Mouse (Mus musculus) kidney, postnatal 14 days (tissue): Measurements from ENCODE around the gene Tfap2e.

Source experiments
- DNase-seq: peaks from one replicate; pipeline ENCODE4 v3.0.0; 2022; ENCODE audit warnings: mixed read lengths

The Tfap2e gene

DNA sequence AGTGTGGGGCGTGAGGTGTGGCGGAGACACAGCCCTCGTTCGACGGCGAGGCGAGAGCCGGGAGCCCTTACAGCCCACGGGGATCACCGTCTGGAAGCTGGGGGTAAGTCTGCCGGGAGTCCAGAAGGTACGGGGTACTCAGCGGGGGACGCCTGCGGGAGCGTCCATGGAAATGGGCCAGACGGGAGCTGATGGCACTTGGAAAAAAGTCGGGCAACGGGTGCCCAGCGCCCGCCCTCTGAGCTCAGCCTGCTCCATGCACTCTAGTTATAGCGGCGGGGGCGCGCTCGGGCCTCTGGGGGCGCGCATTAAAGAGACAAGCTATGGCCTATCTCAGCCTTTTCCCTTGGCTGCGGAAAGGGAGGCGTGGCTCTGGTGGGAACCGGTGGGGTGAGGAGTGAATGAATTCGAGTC lies at the start of gene Tfap2e:
Gene Tfap2e (minus strand): TSS at position 240 of the 414 bp plus-strand sequence.
- DNase-seq, result peak; percentile 51

DNA sequence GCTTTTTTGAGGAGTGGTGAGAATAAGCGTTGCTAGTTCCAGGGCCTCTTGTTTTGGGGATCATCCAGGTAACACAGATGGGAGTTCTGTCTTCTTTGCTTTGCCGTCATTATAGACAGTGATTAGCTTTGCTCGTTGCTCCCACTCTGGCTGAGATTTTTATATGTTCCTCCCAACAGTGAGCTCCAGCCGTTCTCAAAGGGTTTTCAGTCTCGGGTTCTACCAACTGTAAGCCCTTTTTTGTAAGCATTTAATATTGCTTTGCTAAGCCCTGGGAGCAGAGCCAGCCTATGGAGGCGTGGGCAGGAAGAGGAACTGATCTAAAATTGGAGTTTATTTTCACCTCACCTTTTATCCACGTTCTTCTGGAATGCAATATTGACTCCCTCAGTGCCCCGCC lies 47.0 kb upstream of the Tfap2e start:
- no peak for DNase-seq

DNA sequence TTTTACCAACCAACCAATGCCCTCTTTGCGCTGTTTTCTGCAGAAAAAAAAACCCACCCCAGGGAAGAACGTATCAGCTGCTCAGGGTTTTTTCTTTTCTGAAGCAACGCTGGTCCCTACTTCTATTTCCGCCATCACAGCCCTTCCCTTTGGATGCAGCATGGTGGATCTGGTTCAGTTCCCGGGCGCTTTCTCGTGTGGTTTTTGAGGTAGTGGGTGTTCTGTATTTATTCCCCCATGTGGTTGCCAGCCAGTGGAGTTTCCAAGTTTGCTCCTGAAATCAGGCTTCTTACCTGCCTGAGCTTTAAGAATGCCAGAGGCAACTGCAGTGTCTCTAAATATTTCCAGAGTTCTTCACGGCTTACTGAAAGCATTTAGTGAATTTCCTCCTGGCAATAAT lies 46.5 kb upstream of the Tfap2e start:
- DNase-seq, result no peak

DNA sequence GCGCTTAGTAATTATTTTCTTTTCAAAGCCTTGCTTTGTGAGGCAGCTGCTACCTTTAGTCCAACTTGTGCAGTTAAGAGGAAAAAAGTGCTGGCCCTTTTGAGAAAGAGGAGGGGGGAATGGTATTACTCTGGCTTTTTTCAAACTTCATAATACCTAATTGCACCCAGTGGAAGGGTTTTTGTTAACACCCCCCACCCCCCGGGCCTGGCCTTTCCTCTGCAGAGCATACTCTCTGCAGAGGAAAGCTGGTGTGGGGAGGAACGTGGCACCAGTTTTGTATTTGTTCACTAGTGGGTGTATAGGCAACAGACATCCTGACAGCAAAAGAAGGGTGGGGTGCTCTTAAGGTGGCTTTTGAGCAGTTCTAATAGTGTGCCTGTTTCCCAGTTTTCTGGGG lies 45.8 kb upstream of the Tfap2e start:
- DNase-seq, result no peak

DNA sequence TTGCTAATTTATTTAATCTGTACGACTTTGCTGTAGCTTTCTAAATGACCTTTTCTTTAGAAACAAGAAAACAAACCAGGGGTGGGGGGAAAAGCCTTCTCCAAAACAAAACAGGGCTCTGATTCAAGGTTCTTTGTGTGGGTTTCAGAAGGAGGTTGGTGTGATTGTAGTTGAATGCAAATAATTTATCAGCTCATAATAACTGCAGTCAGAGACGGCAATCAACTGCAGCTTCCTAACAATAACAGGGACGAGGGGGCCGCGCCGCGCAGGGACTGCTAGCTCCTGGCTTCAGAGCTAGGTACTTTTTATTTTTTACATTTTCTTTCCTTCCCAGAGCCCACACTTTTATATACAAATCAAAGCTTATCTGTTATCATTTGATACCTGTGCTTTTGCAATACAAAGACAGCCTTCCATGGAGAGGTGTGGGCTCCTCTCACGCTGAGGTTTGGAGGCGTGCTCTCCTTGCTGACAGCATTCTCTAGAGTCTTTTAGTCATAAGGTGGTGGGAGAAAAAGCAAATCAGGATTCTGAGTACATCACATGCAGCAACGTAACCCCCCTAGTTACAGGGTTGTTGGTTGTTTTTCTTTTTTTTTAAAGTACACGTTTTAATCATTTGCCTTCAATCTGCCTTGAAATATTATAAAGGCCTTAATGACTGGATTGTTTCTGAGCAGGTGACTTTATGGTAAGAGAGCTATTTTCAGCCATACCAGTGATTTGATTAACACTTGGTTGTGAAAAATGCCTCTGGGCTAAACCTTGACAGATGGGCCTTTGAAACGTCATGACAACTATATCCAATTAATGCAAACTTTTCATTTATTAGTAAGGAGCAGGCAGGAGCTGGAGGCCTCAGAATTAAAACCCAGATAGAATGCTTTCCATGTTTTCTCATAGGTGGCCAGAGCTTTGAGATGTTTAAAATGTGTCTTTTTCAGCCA lies 44.1 kb upstream of the Tfap2e start:
- DNase-seq, result no peak

DNA sequence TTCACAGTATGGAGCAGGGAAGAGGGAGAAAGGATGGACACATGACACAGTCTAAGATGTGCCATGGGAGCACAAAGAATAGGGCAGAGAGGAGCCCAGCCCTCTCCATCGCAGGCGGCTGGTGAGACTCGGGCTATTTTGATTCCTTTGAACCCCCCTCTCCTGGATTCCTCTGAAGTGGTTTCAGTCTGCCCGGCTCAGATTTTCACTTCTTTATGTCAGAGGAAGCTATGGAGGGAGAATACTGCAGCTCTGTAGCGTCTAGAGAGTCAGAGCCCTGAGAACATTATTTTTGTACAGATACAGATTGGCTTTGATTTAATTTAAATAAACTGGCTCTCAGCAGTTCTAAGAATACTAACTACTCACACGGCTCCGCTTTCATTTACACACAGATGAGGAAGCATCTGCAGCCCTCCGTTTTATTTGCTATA lies 43.1 kb upstream of the Tfap2e start:
- no peak for DNase-seq

DNA sequence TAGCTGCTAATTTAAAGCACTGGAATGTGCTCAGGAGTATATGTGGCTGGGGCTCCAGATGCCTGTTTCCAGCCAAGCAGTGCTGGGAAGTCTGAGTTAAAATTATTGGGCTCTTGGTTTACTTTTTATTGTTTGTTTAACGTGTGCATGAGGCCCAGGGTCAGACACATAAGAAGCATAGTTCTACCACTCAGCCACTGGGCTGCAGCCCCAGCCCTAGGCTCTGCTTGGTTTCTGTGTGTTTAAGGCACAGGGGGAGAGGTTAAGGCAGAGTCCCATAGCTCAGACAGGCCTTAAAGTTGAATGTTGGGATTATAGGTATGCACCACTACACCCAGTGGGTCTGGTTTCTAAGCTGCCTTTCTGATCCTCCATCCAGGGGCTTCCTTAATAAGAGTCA lies 39.1 kb upstream of the Tfap2e start:
- no peak for DNase-seq

DNA sequence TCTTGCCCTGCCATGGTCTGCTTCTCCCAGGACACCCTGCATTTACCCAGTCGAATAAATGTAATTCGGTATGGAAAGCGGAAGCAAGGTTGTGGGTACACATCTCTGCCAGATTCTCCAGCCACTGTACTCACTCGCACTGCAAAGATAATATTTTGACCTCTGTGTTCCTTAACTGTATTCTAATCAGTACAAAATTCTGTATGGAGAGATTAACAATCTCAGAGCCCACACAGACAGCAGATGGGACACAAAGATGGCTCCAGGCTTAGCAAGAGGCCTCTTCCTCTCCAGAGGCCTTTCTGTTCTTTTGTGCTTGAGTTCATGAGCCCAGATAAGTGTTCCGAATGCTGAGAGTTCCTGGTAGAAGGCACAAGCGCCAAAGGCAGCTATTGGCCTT lies 37.8 kb upstream of the Tfap2e start:
- no peak for DNase-seq

DNA sequence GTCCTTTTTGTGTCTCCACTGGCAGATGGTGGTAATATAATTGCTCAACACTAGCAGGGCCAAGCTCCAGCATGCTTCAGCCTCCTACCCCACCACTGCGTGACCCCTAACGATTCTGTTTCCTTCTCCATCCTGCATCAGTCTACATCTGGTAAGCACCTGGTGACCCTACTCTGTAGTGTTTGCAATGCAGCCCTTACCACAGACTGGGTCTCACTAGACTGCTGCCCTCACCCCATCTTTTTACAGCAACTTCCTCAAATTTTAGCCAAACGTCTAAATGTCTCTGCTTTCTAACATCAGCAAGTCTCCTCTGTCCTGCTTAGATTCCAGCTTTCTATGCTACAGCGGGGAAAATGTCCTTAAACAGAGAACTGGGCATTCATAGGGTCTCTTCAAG lies 34.8 kb upstream of the Tfap2e start:
- no peak for DNase-seq

DNA sequence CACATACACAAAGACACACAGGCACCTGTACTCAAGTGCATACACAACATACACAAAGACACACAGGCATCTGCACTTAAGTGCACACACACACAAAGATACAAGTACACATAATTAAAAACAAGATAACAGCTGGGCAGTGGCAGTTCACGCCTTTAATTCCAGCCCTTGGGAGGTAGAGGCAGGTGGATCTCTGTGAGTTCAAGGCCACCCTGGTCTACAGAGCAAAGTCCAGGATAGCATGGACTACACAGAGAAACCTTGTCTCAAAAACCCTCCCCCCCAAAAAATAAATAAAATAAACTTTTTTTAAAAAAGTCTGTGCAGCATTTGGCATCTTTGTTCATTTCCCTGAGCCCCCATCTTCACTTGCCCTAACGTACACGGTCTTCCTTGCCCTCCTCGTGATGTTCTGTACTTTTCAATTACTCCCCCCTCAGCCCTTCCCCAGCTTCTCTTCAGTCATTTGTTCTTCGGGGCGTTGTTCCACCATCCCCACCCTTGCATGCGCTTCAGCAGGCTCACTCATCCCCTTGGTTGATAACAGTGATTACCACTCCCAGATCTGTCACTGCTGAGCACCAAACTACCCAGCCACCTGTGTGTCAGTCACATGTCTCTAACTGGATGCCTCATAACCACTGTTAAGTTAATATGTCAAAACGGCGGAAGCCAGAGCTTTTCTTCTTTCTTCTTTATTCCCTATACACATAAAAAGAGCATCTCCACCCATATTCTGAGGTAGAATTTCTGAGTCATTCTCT lies 33.9 kb upstream of the Tfap2e start:
- DNase-seq, result no peak

DNA sequence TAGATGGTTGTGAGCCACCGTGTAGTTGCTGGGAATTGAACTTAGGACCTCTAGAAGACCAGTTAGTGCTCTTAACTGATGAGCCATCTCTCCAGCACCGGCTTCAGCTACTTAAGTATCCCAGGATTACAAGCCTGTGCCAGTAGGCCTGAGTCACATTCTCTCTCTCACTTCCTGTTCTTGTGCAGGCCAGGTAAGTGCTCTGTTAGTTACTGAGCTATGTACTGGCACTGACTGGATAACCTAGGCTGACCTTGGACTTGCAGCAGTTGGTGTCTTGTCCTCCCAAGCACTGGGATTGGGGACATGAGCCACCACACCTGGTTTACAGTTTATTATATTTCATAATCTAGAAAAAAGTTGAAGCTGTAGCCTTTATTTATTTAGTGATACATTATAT lies 27.4 kb upstream of the Tfap2e start:
- no peak for DNase-seq

DNA sequence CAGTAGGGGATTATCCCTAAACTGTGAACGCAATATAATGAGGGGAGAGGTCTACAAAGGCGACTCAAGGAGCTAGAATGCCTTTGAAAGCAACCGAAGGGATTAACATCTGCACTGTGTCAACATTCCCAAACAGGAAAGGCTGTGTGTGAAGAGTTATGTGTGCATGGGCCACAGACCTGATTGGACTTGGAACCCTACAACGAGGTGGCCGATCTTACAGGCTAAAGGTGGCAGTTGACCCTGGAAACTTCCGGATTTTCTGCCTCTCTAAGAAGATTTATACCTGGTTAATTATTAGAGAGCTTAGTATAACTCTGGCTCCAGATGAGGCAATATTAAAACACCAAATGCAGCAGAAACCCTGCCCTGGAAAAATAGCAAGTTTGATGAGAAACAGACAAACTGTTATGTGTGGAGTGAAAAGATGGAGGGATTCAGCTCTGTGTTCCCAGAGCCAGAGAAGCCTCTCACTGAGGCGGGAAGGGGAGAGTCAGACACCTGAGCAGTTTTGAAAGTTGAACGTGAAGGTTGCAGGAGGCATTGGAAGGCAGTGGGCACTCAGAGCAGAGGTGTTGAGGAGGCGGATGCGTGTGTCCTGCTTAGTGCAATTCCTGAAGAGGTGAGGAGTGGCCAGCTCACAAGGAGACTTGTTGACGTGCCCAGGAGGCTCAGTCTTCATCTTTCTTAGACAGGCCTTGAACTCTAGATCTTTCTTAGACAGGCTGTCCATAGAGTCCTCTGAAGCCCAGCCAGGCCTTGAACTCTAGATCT lies 26.7 kb upstream of the Tfap2e start:
- DNase-seq, result peak; percentile 59

DNA sequence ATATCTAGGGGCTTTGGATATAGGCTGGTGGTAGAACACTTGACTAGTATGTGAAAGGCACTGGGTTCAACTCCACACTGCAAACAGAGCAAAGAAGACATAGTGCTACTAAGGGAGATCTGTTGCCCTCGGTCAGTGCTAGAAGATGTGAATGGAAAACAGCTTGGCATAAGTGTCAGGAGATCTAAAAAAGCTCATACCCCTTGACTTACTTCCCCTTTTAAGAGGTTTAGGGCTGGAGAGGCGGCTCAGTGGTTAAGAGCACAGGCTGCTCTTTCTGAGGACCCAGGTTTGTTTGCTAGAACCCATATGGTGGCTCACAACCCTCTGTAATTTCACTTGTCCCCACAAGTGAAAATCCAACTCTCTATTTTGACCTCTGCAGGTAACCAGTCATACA lies 23.4 kb upstream of the Tfap2e start:
- no peak for DNase-seq

DNA sequence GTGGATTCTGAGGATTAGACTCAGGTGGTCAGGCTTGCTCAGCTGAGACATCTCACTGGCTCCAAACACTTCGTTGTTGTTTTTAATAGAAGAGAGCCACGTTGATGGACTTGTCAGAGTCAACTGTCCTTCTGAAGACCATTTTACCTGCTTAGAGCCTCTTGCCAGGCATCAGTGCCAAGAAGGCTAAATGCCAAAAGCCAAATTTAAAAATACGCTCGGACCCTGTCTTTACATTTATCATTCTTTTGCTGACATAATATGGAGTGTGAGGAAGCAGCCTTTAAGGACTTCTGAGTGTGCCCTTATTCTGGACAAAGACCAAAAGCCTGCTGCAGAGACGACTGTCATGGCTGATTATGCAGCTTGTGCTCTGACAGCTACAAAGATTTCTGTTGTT lies 22.3 kb upstream of the Tfap2e start:
- no peak for DNase-seq

DNA sequence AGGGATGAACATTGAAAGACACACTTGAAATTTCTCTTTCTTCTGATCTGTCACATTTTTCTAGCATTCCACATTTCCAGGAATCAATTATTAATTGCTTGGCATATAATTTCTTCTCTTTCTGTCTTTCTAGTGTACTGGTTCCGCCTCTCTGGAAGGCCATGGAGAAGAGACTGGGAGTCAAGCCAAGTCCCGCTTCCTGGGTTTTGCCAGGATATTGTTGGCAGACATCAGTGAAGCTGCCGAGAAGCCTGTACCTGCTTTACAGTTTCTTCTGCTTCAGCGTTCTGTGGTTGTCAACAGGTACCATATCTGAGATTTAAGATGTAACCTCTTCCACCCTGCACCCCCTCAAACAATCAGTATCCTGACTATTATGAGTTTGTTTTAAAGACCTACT lies 20.7 kb upstream of the Tfap2e start:
- DNase-seq, result peak; percentile 67

DNA sequence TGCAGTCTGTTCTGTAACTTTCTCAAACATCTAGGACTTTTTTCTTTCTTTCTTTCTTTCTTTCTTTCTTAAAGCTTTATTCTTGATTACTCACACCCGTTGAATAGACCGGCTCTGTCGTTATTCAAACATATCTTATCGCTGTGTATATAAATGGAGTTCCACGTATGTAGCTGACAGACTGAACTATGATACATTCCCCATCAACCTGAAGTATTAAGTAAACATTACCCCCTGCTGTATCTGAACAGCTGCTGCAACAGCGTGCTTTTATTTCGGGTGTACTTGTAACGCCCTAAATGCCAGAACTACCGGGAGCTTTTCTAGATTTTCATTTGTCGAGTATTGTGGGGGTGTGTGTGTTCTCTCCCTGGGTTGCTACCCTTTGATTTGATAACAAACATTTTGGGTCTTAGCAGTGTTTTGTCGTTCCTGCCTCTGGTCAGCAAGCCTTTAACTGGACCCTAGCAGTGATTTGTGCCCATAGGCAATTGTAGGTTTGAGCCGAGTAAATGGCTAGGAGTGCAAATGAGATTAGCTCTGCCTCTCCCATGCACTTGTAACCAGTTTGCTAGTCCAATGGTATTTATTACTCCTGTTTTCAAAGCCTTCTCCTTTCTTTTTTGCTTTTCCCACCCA lies 18.8 kb upstream of the Tfap2e start:
- DNase-seq, result no peak

DNA sequence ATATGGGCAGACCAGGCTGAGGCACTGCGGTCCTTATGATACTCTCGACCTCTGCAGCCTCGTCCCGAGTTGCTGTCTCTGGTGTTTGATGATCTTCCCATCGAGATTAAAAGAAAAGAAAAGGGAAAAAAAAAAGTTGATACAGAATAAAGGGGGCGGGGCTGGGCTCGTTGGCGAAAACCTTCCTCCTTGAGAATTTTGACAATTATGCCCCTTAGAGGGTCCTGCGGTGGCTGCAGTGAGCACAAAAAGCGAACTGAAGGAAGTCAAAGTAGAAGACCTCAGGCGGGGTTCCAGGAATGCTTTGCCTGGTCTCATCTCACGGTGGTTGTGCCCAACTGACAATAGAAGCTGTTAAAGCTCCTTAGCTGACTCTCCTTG lies 18.2 kb upstream of the Tfap2e start:
- DNase-seq, result no peak

DNA sequence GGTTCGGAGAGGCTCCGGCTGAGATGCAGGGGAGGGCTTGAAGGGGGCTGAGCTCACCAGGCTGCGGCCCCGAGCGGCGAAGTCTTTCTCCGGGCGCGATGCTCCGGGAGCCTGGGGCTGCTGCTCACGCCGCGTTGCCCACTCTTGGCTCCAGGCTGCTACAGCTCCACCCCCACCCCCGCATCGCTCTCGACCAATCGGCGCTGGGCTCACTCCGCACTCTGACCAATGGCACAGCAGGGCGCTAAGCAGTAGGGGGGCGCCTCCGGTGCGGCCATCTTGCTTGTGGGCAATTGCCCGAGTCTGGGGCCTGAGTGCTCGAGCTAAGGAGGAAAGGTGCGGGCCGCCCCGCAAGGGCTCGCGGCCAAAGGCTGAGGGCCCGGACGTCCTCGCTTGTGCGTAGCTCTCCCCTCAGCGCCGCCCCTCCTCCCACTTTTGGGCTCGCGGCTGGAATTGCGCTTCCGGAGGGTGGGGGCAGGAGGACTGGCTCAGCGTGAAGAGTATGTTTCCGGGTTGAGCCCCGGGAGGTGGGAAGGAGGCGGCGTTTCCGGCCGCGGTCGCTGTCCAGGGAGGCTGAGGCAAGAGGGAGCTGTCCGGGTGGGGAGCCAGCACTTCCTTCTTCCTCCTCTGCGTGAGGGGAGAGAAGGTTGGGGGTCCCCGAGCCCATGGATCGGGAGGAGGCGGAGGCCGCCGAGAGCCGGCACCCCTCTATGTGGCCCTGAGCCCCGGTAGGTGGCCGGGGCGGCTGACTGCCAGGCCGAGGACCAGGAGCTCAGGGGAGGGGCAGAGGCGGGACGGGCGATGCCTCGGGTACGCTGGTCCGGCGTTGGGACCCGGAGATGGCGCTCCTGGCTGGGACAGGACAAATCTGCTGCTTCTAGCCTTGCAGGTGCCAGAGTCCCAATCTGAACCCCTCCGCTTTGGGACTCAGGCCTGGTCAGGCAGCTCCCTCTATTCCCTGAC lies 17.5 kb upstream of the Tfap2e start, which contains the start of the genes Ncdn and AU040320:
Gene Ncdn (minus strand): TSS at position 171 of the 963 bp plus-strand sequence.
Gene AU040320 (plus strand): TSS at position 277 of the 963 bp plus-strand sequence.
- DNase-seq, result peak; percentile 97

DNA sequence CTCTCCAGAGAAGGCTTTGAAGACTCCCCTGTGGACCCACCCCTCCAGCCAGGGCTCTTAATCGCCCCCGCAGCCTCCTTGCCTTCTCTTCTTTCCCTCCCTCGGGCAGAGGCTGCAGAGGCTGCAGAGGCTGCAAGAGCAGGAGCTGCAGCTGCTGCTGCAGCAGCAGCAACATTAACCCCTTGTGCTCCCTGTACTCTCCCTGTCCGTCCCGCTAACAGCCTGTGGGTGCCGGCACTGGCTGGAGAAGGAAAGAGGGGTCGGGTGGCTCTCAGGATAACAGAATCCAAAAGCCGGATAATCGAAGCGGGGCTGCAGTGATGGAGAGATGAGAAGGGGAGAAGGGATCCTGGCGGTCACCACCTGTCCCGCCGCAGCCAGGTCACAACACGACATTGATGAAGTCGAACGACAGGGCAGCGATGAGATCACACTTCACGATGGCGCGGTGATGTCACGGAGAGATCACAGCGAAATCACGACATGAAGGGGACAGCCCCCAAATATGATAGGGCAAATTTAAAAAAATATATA lies 16.6 kb upstream of the Tfap2e start:
- no peak for DNase-seq

DNA sequence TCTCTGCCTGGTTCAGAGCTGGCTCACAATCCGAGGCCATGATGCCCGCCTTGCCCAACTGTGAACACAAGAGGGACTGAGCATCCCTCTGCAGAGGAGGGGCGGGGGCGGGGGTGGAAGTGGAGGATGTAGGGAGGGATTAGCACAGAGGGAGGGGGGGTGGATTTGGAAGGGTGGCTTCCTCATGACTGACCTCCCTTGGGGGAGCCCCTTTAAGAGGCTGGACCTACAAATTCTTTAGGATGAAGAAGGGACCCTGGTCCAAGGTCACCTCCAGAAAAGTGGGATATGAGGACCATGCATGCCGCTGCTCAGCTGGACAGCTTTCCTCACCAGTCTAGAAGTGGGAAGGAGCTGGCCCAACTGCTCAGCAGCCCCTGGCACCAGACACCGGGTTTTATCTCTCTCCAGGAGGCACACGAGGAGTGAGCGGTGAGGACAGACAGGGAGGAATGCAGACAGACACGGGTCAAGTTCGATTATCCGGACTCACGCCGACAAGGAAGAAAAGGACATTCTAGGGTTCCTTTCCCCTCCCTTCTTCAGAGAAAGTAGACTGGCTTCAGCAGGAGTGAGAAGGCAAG lies 16.1 kb upstream of the Tfap2e start:
- no peak for DNase-seq
